Mouse (Mus musculus) liver, postnatal 0 days (tissue): ENCODE results near the gene Col5a3.

ENCODE experiments used
- CTCF ChIP-seq: sonication (generic); IDR thresholded peaks from 2 replicates; pipeline ENCODE4 v1.5.1; 2016; ENCODE audit warnings: antibody characterized with exemption, low read depth
- EP300 ChIP-seq: IDR thresholded peaks from 2 replicates; pipeline ENCODE4 v1.6.1; 2016; ENCODE audit warnings: antibody characterized with exemption, low read depth, mild to moderate bottlenecking

DNA sequence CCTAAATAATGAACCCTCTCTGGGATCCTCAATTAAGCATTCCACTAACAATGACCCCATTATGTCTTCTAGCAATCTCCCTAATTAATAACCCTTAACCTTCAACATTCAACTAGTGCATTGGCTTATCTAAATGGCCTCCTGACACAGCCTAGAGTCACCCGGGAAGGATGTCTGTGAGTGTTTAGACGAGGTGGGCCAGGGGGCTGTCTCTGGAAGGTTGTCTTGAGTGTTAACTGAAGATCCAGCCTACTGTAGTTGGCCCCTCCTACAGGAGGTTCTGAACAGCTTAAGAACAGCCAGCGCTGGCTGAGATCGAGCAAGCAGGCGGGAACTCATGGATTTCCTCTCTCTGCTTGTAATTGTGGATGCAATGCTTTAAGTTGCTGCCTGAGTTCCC lies 9.2 kb downstream of the Col5a3 start:
- no peak for TF ChIP-seq EP300
- TF ChIP-seq CTCF: no peak
